Mouse (Mus musculus) neural tube, embryonic 12.5 days (tissue): Measurements from ENCODE around the gene Iqschfp. TPM values are rescaled to one million over a fixed set of nuclear protein-coding genes. Genes with fewer than 3 reads are reported as not detected.

Experiments
- ATAC-seq: fragments of 200-750 bp; cut with Nextera tagmentation; 2 replicates; pipeline ENCODE4 v1.8.0; 2017; ENCODE audit warnings: low read depth, mild to moderate bottlenecking, moderate TSS enrichment, moderate library complexity; ENCODE audit not compliant: low FRiP score
- H3K27ac ChIP-seq: fragments of 300-500 bp; sonication (generic); 2 replicates; pipeline ENCODE4 v1.5.1; 2016
- H3K27me3 ChIP-seq: fragments of 300-500 bp; sonication (generic); replicated peaks from 2 replicates; pipeline ENCODE4 v1.6.1; 2016; ENCODE audit warnings: mild to moderate bottlenecking
- H3K36me3 ChIP-seq: fragments of 300-500 bp; sonication (generic); 2 replicates; pipeline ENCODE4 v1.6.1; 2016; ENCODE audit warnings: mild to moderate bottlenecking
- H3K4me1 ChIP-seq: fragments of 300-500 bp; sonication (generic); 2 replicates; pipeline ENCODE4 v1.6.1; 2016
- H3K4me2 ChIP-seq: fragments of 300-500 bp; sonication (generic); replicated peaks from 2 replicates; pipeline ENCODE4 v1.6.1; 2016; ENCODE audit warnings: mild to moderate bottlenecking
- H3K4me3 ChIP-seq: fragments of 300-500 bp; sonication (generic); 2 replicates; pipeline ENCODE4 v1.5.1; 2016
- H3K9ac ChIP-seq: fragments of 300-500 bp; sonication (generic); 2 replicates; pipeline ENCODE4 v1.6.1; 2016; ENCODE audit warnings: mild to moderate bottlenecking
- H3K9me3 ChIP-seq: fragments of 300-500 bp; sonication (generic); 2 replicates; pipeline ENCODE4 v1.6.1; 2016; ENCODE audit warnings: mild to moderate bottlenecking
- WGBS: fragments of 180-500 bp; shearing (Covaris S2); methylation state at CpG from one replicate; pipeline ENCODE4 v1.1.7; 2016; 5-methylcytosine and 5-hydroxymethylcytosine counted together
- polyA plus RNA-seq: library from polyadenylated mRNA; unstranded; fragments of >200 nt; fragmentation: Nextera tagmentation; extraction: Ambion mirVana; gene quantifications from 2 replicates; pipeline ENCODE4 v1.2.1, GENCODE M21; 2016

The Iqschfp gene
- polyA plus RNA-seq, 1 experiment from 2014 or later = 1.3 TPM

DNA sequence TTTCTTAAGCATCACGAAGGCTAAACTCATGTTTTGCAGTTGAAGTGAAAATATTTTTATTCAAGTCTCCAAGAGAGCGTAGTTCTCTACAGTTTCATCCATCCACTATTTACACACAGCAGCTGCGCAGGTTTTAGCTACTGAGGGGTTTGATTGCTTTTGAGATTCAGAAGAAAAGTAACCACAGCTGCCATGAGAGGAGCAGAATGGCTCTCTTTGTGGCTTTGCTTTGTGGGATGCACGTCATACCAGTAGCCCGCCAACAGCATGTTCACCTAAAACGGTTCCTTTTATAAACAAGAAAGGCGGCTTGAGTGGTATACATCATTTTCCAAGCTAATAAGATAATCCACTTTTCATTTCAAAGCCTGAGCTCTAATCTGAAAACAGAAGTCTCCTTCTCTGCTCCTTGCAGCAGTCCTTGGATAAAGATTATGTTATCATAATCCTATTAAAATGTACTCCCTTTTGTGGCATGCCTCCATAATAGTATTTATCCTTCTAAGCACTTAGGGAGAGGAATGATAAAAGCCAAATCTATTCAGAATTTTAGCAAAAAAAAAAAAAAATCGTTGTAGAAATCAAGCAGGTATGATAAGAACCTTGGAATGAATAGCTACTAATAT, 26.7 kb downstream of the Iqschfp start:
- no peak for ATAC-seq
- H3K9me3 ChIP-seq = no peaks in the 10 kb centered on the region
- H3K27ac ChIP-seq = no peak overlapping the region
- H3K4me2 ChIP-seq = no peak overlapping the region
- no peak overlapping the region for H3K9ac ChIP-seq
- no peaks in the 10 kb centered on the region for H3K36me3 ChIP-seq
- 82% methylated on average over 8 of the region's 8 CpGs for WGBS
- H3K4me1 ChIP-seq = no peaks in the 10 kb centered on the region
- no peak overlapping the region for H3K4me3 ChIP-seq
- no peaks in the 10 kb centered on the region for H3K27me3 ChIP-seq

DNA sequence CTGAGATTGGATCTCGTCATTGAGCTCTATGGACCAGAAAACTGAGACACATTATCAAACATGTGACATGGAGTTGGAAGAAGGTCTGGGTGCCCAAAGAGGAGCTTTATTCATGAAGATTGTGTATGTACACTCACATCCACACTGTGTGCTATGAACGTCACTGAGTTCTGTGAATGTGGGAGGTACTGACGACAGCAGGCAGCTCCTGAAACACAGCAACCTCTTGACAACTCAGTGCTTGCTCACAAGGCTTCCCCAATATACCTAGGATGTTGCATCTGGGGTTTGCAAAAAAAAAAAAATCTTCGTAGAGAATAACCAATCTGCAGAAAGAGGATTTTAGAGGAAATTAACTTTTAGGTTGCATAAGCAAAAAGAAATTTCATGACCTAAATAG, 31.1 kb downstream of the Iqschfp start:
- no peak for ATAC-seq
- no peak overlapping the region for H3K27ac ChIP-seq
- no peaks in the 10 kb centered on the region for H3K36me3 ChIP-seq
- H3K9me3 ChIP-seq = no peaks in the 10 kb centered on the region
- no peak overlapping the region for H3K9ac ChIP-seq
- no peaks in the 10 kb centered on the region for H3K27me3 ChIP-seq
- no peaks in the 10 kb centered on the region for H3K4me1 ChIP-seq
- no peak overlapping the region for H3K4me2 ChIP-seq
- WGBS = 84% methylated on average over 4 of the region's 4 CpGs
- H3K4me3 ChIP-seq = no peak overlapping the region

DNA sequence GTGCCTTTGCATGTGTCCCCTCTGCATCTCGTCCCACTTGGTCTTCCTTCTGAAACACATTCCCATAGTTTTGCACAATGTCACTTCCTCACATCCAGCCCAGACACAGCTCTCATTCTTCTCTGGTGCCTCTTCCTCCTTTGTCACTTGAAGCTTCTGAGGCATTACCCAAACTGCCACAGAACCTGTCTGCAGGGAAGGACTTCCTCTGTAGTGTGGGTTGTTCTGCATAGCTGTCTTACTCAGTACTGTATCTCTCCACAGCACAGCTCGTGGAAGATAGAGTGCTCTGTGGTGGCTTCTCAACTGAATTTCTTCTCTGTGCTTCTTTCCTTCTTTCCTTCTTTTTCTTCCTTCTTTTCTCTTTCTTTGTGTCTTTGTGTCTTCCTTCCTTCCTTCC, 33.4 kb downstream of the Iqschfp start:
- Histone ChIP-seq H3K4me3 (no peak overlapping the region), H3K27ac (no peak overlapping the region), H3K9ac (no peak overlapping the region), H3K36me3 (no peaks in the 10 kb centered on the region), H3K4me1 (no peaks in the 10 kb centered on the region), H3K4me2 (no peak overlapping the region), H3K9me3 (no peaks in the 10 kb centered on the region), H3K27me3 (no peaks in the 10 kb centered on the region)
- no peak for ATAC-seq
- WGBS = 79% methylated on average over 2 of the region's 2 CpGs

- Histone ChIP-seq H3K36me3 (no peaks in the 10 kb centered on the region), H3K27ac (no peak overlapping the region), H3K4me3 (no peak overlapping the region), H3K9ac (no peak overlapping the region), H3K27me3 (no peaks in the 10 kb centered on the region), H3K4me1 (no peaks in the 10 kb centered on the region), H3K9me3 (no peaks in the 10 kb centered on the region), H3K4me2 (no peak overlapping the region)
- ATAC-seq = no peak
- WGBS = 80% methylated on average over 10 of the region's 10 CpGs
Measured at GRCm38 (mm10) chr3:67930424-67931133, 38.5 kb downstream of the Iqschfp start.

- Histone ChIP-seq H3K9me3 (no peaks in the 10 kb centered on the region), H3K9ac (no peak overlapping the region), H3K4me1 (no peaks in the 10 kb centered on the region), H3K27me3 (no peaks in the 10 kb centered on the region), H3K4me3 (no peak overlapping the region), H3K36me3 (no peaks in the 10 kb centered on the region), H3K27ac (no peak overlapping the region), H3K4me2 (no peak overlapping the region)
- 85% methylated on average over 8 of the region's 8 CpGs for WGBS
- no peak for ATAC-seq
Measured at GRCm38 (mm10) chr3:67931181-67931580, 39.1 kb downstream of the Iqschfp start.

GRCm38 (mm10) chr3:67931914-67932313, 39.9 kb downstream of the Iqschfp start:
- no peak overlapping the region for H3K4me2 ChIP-seq
- H3K27ac ChIP-seq = no peak overlapping the region
- WGBS = 80% methylated on average over 3 of the region's 3 CpGs
- no peaks in the 10 kb centered on the region for H3K27me3 ChIP-seq
- H3K4me3 ChIP-seq = no peak overlapping the region
- ATAC-seq = no peak
- H3K36me3 ChIP-seq = no peaks in the 10 kb centered on the region
- H3K4me1 ChIP-seq = no peaks in the 10 kb centered on the region
- H3K9ac ChIP-seq = no peak overlapping the region
- H3K9me3 ChIP-seq = no peaks in the 10 kb centered on the region

DNA sequence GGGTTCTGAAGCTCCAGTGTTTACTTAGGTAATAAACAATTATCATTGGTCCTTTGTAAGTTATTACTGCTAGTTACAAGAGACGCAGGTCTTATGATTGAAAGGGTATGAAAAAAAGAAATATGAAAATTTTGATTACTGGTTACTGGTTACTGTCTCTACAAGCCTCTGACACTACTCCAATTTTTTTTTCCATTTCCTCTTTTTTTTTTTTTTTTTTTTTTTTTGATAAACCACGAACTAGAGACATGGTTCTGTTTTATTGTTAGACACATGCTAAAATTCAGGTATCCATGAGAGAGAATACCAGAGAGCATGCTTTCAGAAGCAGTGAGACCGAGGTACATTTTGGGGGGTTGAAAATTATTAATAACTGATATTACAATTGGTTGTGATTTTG, 43.8 kb downstream of the Iqschfp start:
- no peak for ATAC-seq

GRCm38 (mm10) chr3:67947000-67947399, 55.0 kb downstream of the Iqschfp start:
- WGBS = 80% methylated on average over 2 of the region's 2 CpGs
- ATAC-seq = no peak
- no peak overlapping the region for H3K9ac ChIP-seq
- no peaks in the 10 kb centered on the region for H3K4me1 ChIP-seq
- H3K27me3 ChIP-seq = no peaks in the 10 kb centered on the region
- H3K9me3 ChIP-seq = no peaks in the 10 kb centered on the region
- H3K4me2 ChIP-seq = no peak overlapping the region
- H3K4me3 ChIP-seq = no peak overlapping the region
- H3K36me3 ChIP-seq = no peaks in the 10 kb centered on the region
- no peak overlapping the region for H3K27ac ChIP-seq

More for the DNA sequence above, 43.8 kb downstream of the Iqschfp start:
- Histone ChIP-seq H3K9ac (no peak overlapping the region), H3K9me3 (no peaks in the 10 kb centered on the region), H3K4me2 (no peak overlapping the region), H3K4me1 (no peaks in the 10 kb centered on the region), H3K27ac (no peak overlapping the region), H3K36me3 (no peaks in the 10 kb centered on the region), H3K4me3 (no peak overlapping the region), H3K27me3 (no peaks in the 10 kb centered on the region)
- WGBS = 83% methylated on average over 3 of the region's 3 CpGs

DNA sequence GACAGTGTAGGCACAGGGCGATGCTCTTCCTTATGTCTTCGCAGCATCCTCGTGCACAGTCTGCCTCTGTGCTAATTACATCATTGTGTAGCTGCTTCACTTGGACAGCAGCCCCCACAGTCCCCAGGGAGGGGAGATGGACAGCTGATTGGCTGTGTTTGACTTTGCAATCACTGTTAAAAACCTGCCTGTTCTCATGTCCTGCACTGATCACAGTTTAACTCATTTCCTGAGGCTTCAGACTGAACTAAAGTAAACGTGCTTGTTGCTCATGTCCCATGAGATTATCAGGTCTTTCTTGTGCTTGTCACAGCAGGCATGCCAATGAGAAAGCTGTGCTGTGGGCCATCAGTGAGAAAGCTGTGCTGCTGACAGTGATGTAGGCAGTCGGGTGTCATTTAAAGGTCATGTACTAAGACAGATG, 60.5 kb downstream of the Iqschfp start:
- Histone ChIP-seq H3K27ac (no peak overlapping the region), H3K4me2 (no peak overlapping the region), H3K9me3 (no peaks in the 10 kb centered on the region), H3K9ac (no peak overlapping the region), H3K4me3 (no peak overlapping the region), H3K4me1 (peaks cover 15% of the 10 kb centered on the region), H3K27me3 (no peaks in the 10 kb centered on the region), H3K36me3 (no peaks in the 10 kb centered on the region)
- WGBS = 43% methylated on average over 5 of the region's 5 CpGs
- ATAC-seq = peak; percentile 66

GRCm38 (mm10) chr3:67954459-67955065, 62.5 kb downstream of the Iqschfp start:
- H3K36me3 ChIP-seq = no peaks in the 10 kb centered on the region
- peak; percentile 54 for ATAC-seq
- no peaks in the 10 kb centered on the region for H3K27me3 ChIP-seq
- H3K9ac ChIP-seq = no peak overlapping the region
- no peak overlapping the region for H3K4me2 ChIP-seq
- H3K9me3 ChIP-seq = no peaks in the 10 kb centered on the region
- peaks cover 15% of the 10 kb centered on the region for H3K4me1 ChIP-seq
- no peak overlapping the region for H3K27ac ChIP-seq
- no peak overlapping the region for H3K4me3 ChIP-seq
- whole genome bisulfite sequencing = 27% methylated on average over 5 of the region's 5 CpGs

- H3K27ac ChIP-seq = no peak overlapping the region
- WGBS = 62% methylated on average over 7 of the region's 7 CpGs
Measured at GRCm38 (mm10) chr3:67959672-67960071, 67.6 kb downstream of the Iqschfp start.

DNA sequence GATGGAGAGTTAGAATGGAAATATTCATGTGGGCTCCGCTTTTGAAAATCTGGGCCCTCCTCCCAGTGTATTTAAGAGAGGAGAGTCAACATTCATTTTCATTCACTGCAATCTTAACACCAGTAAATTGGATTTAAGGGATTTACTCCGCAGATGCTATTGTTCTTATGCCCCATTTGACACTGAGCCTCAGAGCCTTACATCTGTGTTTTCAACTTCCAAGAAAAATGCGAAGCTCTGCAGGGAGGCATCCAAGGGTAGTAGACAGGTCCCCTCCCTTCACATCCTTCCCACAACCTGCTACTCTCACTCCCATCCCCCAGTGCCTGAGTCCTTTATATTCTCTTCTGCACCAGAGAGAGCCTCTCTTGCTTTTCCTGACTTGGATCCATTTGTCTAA, 68.1 kb downstream of the Iqschfp start:
- Histone ChIP-seq H3K27ac (no peak overlapping the region), H3K9me3 (no peaks in the 10 kb centered on the region), H3K4me2 (no peak overlapping the region), H3K4me1 (no peaks in the 10 kb centered on the region), H3K36me3 (no peaks in the 10 kb centered on the region), H3K9ac (no peak overlapping the region), H3K4me3 (no peak overlapping the region), H3K27me3 (no peaks in the 10 kb centered on the region)
- 42% methylated on average over 3 of the region's 3 CpGs for WGBS
- ATAC-seq = no peak

More at GRCm38 (mm10) chr3:67959672-67960071, 67.6 kb downstream of the Iqschfp start:
- ATAC-seq = 0 out of 2 replicates have a peak, but pooled peaks have one; percentile 48
- Histone ChIP-seq H3K4me2 (no peak overlapping the region), H3K9me3 (no peaks in the 10 kb centered on the region), H3K27me3 (no peaks in the 10 kb centered on the region), H3K36me3 (no peaks in the 10 kb centered on the region), H3K4me1 (no peaks in the 10 kb centered on the region; the same call in 1 of the 2 replicates), H3K9ac (no peak overlapping the region), H3K4me3 (no peak overlapping the region)
